Mouse (Mus musculus) MEL (cell line): Measurements from ENCODE around the gene Kank1.

Experiments
- CHD1 ChIP-seq: IDR thresholded peaks from 2 replicates; pipeline ENCODE4 v1.6.1; 2012; ENCODE audit warnings: low read depth, mild to moderate bottlenecking, inconsistent platforms, low read length, improper control_type of control experiment
- CTCF ChIP-seq, 3 experiments: IDR thresholded peaks in 2 of 3; conservative IDR thresholded peaks in 1 of 3; 2 replicates each; pipeline ENCODE4 v1.5.1; 2011 to 2012; ENCODE audit warnings: low read length in 3 of 3, low read depth in 2 of 3, mild to moderate bottlenecking in 2 of 3, improper control_type of control experiment in 1 of 3, inconsistent platforms in 1 of 3, mixed read lengths in 1 of 3, moderate library complexity in 1 of 3; ENCODE audit not compliant: control insufficient read depth in 1 of 3, insufficient read depth in 1 of 3, poor library complexity in 1 of 3, severe bottlenecking in 1 of 3
- GATA1 ChIP-seq: IDR thresholded peaks from 2 replicates; pipeline ENCODE4 v1.6.1; 2011; ENCODE audit warnings: low read depth, low read length, improper control_type of control experiment
- MEF2A ChIP-seq: IDR thresholded peaks from 2 replicates; pipeline ENCODE4 v1.6.1; 2014; ENCODE audit warnings: low read depth, mild to moderate bottlenecking, inconsistent platforms, low read length, improper control_type of control experiment; ENCODE audit not compliant: poor library complexity, insufficient replicate concordance, severe bottlenecking; ENCODE audit errors: extremely low read depth
- MXI1 ChIP-seq: IDR thresholded peaks from 2 replicates; pipeline ENCODE4 v1.6.1; 2011; ENCODE audit warnings: mild to moderate bottlenecking, low read depth, low read length, improper control_type of control experiment
- TAL1 ChIP-seq: IDR thresholded peaks from 2 replicates; pipeline ENCODE4 v1.6.1; 2012; ENCODE audit warnings: mild to moderate bottlenecking, inconsistent platforms, low read length, moderate library complexity, mixed read lengths
- TBP ChIP-seq: IDR thresholded peaks from 2 replicates; pipeline ENCODE4 v1.8.0; 2011; ENCODE audit warnings: low read depth, low read length, improper control_type of control experiment
- USF1 ChIP-seq: IDR thresholded peaks from 2 replicates; pipeline ENCODE4 v1.6.1; 2014; ENCODE audit warnings: low read depth, mild to moderate bottlenecking, inconsistent platforms, low read length, improper control_type of control experiment, moderate library complexity

DNA sequence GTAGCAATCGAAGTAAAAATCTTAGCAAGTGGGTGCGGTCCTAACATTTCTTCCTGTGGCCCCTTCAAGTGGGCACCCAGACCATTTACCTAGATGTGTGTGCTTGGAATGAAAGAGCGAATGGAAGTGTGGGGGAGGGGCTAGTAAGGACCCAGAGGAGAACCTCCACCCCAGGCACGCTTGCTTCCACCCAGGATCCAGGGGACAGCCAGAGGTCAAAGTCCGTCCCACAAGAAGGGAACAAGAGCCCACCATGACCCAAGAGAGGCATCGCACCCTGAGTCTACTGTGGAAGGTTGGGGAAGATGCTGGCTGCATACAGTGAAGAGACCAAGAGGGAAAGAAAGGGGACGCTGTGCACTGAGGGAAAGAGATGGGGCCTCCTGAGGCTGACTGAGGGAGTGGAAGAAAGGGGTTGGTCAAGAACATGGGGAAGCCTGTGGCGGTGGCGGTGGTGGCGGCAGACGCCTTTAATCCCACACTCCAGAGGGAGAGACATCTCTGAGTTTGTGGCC lies 28.1 kb upstream of the Kank1 start:
- TF ChIP-seq USF1: no peak
- no peak for TF ChIP-seq MXI1
- no peak for TF ChIP-seq CHD1
- TF ChIP-seq MEF2A: no peak
- TF ChIP-seq CTCF (IDR thresholded peaks at IDR 0.05 in 2 of 3, conservative IDR thresholded peaks at IDR 0.05 in 1 of 3; ENCODE audit: control insufficient read depth in 1 of 3, insufficient read depth in 1 of 3, low read depth in 2 of 3, low read length in 3 of 3, poor library complexity in 1 of 3, severe bottlenecking in 1 of 3): no peak
- no peak for TF ChIP-seq TBP
- no peak for TF ChIP-seq GATA1
- TF ChIP-seq TAL1: no peak
